Mouse (Mus musculus): ENCODE measurements around the gene Psen1. TPM values are rescaled to one million over a fixed set of nuclear protein-coding genes. Genes with fewer than 3 reads are reported as not detected.

Gene Psen1
- 10 to 100 TPM; 23.3 to 28.6 TPM for total RNA-seq (2021)
- long read RNA-seq, experiment 1, transcript Psen1-201 (12 exons, 2,690 nt): major isoform, 25 of 29 reads
- long read RNA-seq, experiment 1, partial matches to known transcripts: 3 of 29 reads
- long read RNA-seq, experiment 1, other reads (novel, unspliced or antisense): 1 of 29 reads
- long read RNA-seq, experiment 2, transcript Psen1-201 (12 exons, 2,690 nt): major isoform, 25 of 29 reads
- long read RNA-seq, experiment 2, partial matches to known transcripts: 3 of 29 reads
- long read RNA-seq, experiment 2, other reads (novel, unspliced or antisense): 1 of 29 reads

GRCm38 (mm10) chr12:83687934-83688315 lies at the start of gene Psen1:
Psen1 (plus strand) TSS chr12:83688152.
- DNase-seq: peak; percentile 96
- intact Hi-C loops (cut with DNase I; ENCODE audit: low total_unique reads): loop anchor here (10.0 kb wide), 1 partner anchor 53 kb away; the partner anchor contains the start of gene Rbm25

GRCm38 (mm10) chr12:83641233-83641632 lies 46.7 kb upstream of the Psen1 start:
- intact Hi-C loops (cut with DNase I; ENCODE audit: low total_unique reads): no loop called here

GRCm38 (mm10) chr12:83643116-83643515 lies 44.8 kb upstream of the Psen1 start:
- DNase-seq: no peak
- intact Hi-C loops (cut with DNase I; ENCODE audit: low total_unique reads): no loop called here

More at GRCm38 (mm10) chr12:83641233-83641632, 46.7 kb upstream of the Psen1 start:
- no peak for DNase-seq

- intact Hi-C loops (cut with DNase I; ENCODE audit: low total_unique reads): no loop called here
- no peak for DNase-seq
Measured at GRCm38 (mm10) chr12:83650346-83650745, 37.6 kb upstream of the Psen1 start.

GRCm38 (mm10) chr12:83651414-83651813 lies 36.5 kb upstream of the Psen1 start:
- no peak for DNase-seq
- intact Hi-C loops (cut with DNase I; ENCODE audit: low total_unique reads): no loop called here

- intact Hi-C loops (cut with DNase I; ENCODE audit: low total_unique reads): loop anchor here (10.0 kb wide), 1 partner anchor 51 kb away; the partner anchor contains the start of gene Rbm25
- no peak for DNase-seq
Measured at GRCm38 (mm10) chr12:83685466-83685865, 2.5 kb upstream of the Psen1 start.

GRCm38 (mm10) chr12:83686575-83687350 lies 1.2 kb upstream of the Psen1 start:
- no peak for DNase-seq
- intact Hi-C loops (cut with DNase I; ENCODE audit: low total_unique reads): loop anchor here (10.0 kb wide), 1 partner anchor 52 kb away; the partner anchor contains the start of gene Rbm25

- intact Hi-C loops (cut with DNase I; ENCODE audit: low total_unique reads): loop anchor here (10.0 kb wide), 1 partner anchor 54 kb away; the partner anchor contains the start of gene Rbm25
- peak; percentile 61 for DNase-seq
Measured at GRCm38 (mm10) chr12:83688316-83689086, 549 bp downstream of the Psen1 start.

GRCm38 (mm10) chr12:83689087-83689432 lies 1.1 kb downstream of the Psen1 start:
- intact Hi-C loops (cut with DNase I; ENCODE audit: low total_unique reads): loop anchor here (10.0 kb wide), 1 partner anchor 54 kb away; the partner anchor contains the start of gene Rbm25
- no peak for DNase-seq

GRCm38 (mm10) chr12:83694011-83694410 lies 6.1 kb downstream of the Psen1 start:
- intact Hi-C loops (cut with DNase I; ENCODE audit: low total_unique reads): no loop called here
- no peak for DNase-seq

GRCm38 (mm10) chr12:83694669-83695068 lies 6.7 kb downstream of the Psen1 start:
- intact Hi-C loops (cut with DNase I; ENCODE audit: low total_unique reads): no loop called here
- no peak for DNase-seq

GRCm38 (mm10) chr12:83698637-83699036 lies 10.7 kb downstream of the Psen1 start:
- no peak for DNase-seq

GRCm38 (mm10) chr12:83701608-83702007 lies 13.7 kb downstream of the Psen1 start:
- no peak for DNase-seq
- intact Hi-C loops (cut with DNase I; ENCODE audit: low total_unique reads): no loop called here

More at GRCm38 (mm10) chr12:83698637-83699036, 10.7 kb downstream of the Psen1 start:
- intact Hi-C loops (cut with DNase I; ENCODE audit: low total_unique reads): no loop called here

GRCm38 (mm10) chr12:83702796-83703195 lies 14.8 kb downstream of the Psen1 start:
- intact Hi-C loops (cut with DNase I; ENCODE audit: low total_unique reads): no loop called here
- no peak for DNase-seq

- intact Hi-C loops (cut with DNase I; ENCODE audit: low total_unique reads): no loop called here
- DNase-seq: no peak
Measured at GRCm38 (mm10) chr12:83706951-83707350, 19.0 kb downstream of the Psen1 start.

GRCm38 (mm10) chr12:83708160-83709092 lies 20.5 kb downstream of the Psen1 start:
- DNase-seq: no peak
- intact Hi-C loops (cut with DNase I; ENCODE audit: low total_unique reads): no loop called here

- intact Hi-C loops (cut with DNase I; ENCODE audit: low total_unique reads): loop anchor here (5.0 kb wide), 1 partner anchor 67 kb away; no protein-coding TSS in a partner anchor
Measured at GRCm38 (mm10) chr12:83709934-83710333, 22.0 kb downstream of the Psen1 start.

GRCm38 (mm10) chr12:83713749-83714148 lies 25.8 kb downstream of the Psen1 start:
- intact Hi-C loops (cut with DNase I; ENCODE audit: low total_unique reads): loop anchor here (5.0 kb wide), 1 partner anchor 64 kb away; no protein-coding TSS in a partner anchor
- no peak for DNase-seq

More at GRCm38 (mm10) chr12:83709934-83710333, 22.0 kb downstream of the Psen1 start:
- no peak for DNase-seq
